Mouse (Mus musculus) thymus, postnatal 25 days (tissue): ENCODE results near the gene Sez6l.
"Not testable (repeated sequence)": the region's sequence is repeated elsewhere in the genome, so short reads cannot be mapped to it uniquely, and the experiment has no call there.

Experiments
- DNase-seq: peaks from one replicate; pipeline ENCODE4 v3.0.0; 2022

Gene Sez6l

DNA sequence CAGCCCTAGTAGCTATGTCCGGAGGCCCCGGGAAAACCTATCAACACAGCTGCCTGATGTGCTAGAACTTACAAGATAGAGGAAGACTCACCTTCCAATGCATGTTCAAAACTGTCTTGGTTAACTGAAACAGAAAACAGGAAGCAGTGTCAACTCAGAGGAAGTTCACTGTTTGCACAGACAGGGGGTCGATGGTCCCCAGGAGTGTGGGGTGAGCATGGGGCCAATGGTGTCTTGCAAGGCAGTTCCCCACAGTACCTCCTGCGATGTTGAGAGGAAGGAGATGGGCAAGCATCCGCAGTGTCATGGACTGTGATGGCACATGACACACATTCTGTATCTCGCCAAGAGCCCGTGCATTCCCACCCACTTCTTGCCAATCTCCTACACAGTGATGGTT, 150.3 kb downstream of the Sez6l start:
- DNase-seq = no peak

DNA sequence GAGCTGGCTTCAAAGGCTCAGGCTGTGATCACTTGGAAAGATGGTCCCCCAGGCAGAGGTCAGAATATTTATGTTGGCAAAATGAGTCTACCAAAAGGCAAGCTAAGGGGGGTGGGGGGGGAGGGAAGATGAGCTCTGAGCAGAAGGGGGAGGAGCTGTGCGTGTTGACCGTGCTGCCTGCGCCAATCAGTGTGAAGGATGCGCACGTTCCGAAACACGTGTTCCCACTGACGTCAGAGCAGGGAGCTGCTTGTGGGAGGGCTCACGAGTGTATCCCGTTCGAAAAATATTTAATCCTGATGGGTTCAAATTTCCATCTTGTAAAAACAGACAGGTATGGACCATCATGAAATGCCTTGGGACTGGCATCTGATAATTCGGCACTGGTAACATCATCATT, 157.4 kb downstream of the Sez6l start:
- DNase-seq = no peak

DNA sequence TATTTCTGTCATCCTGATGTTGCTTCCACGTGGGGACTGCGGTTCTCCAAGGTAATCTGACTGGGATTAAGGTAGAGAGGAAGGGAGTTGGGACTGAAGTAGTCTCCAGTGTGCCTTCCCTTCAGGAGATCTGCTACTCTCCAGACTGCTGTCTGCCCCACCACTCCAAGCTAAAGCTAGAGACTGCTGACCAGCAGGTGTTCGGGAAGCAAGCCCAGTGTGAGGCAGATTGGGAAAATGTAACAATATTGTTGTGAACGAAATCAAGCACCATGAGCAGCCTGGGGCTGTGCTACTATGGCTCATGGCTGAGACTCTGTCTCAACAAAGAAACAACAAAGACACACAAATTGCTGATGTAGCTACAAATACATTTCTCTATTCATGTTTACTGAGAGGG, 159.0 kb downstream of the Sez6l start:
- no peak for DNase-seq

DNA sequence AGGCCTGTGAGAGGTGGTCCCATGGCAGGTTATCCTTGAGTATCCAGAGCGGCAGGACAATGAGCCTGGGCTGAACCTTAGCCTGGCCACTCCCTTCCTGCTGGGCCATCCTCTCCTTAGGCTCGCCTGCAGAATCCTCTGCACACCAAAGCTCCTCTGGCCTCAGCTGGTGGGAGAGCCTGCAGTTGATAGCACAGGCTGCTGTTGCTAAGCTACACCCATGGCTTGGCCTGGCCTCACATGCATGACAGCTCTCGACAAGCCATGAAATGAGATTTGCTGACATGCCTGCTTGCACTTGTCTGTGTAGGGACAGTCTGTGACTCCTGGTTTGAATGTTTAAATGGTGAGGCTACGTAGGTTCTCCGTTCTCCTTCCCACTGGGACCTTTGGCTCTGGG, 160.3 kb downstream of the Sez6l start:
- DNase-seq = no peak

DNA sequence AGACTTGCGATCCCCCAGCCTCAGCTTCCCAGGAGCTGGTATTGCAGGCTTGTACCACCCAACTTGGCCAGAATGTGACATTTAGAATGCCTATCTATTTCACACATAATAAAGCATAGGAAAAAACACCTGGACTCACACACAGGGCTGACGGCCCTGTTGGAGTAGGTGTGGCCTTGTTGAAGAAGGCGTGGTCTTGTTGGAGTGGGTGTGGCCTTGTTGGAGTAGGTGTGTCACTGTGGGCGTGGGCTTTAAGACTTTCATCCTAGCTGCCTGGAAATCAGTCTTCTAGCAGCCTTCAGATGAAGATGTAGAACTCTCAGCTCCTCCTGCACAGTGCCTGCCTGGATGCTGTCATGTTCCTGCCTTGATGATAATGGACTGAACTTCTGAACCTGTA, 164.2 kb downstream of the Sez6l start:
- DNase-seq = not testable (repeated sequence)

DNA sequence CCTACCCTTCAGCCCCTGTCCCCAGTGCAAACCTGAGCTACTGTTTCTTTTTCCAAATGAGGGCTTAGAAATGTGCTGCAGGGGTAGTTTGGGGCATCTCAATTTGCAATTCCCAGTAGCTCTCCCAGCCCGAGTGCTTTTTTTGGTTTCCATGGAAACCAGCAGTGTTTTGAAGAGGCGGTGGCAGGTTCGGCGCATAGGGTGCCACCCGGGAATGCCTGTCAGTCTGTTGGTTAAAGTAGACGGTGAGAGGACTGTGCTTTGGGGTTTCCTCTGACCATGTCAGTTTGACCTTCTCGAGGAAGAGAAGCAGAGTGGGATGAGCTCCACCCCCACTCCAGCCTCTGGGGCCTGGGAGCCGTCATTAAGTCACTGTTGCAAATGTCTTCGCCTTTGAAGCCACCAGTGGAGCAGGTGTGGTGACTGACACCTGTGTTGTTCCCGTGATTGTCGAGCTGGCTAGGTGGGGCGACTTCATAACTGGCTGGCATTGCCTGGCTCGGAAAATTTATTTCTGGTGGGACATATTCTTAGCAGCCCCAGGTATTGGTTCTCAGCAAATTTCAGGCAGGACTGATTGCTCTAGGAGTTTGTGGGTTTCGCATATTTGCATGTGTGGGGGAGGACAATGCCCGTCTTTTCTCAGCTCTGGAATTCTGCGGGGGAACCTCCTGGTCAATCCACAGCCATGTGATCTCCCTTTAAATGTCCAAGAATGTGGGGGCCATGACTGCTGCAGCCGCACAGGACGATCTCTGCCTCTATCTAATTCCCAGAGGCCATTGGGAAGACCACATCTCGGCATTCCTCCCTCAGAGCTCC, 165.3 kb downstream of the Sez6l start:
- no peak for DNase-seq

DNA sequence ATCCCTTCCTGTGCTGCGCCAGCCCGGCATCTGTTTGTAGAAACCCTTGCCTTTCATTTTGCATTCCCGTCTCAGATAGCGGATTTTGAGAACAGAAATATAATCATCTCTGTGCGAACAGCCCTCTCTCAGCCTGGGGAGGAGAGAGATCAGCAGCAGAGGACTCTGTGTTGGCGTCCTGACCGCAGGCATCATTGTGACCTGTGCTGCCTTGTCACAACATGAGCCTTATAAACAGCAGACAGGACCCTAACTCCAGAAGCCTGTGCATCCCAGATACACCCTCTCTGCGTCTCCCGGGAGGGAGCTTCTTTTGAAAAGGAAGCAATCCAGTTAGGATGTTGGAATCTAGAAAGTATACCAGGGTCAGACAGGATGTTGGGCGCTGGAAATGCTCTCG, 165.9 kb downstream of the Sez6l start:
- DNase-seq = no peak

DNA sequence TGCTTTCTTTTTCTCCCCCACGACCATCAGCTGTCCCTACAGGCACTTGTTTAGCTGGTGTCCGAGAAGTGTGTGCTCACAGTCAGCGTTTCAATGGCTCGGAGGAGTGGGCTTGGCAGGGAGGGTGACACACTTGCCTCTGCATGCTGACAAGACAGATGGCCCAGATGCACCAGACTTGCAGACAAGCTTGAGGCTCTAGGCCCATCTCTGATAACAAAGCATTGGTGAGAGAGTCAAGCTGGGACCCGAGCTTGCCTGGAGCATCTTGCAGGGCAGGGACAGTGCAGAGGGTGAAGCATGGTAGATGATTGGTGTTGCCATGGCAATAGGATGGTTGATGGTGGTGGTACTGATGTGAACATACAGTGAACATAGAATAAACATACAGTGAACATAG, 167.7 kb downstream of the Sez6l start:
- DNase-seq = no peak

DNA sequence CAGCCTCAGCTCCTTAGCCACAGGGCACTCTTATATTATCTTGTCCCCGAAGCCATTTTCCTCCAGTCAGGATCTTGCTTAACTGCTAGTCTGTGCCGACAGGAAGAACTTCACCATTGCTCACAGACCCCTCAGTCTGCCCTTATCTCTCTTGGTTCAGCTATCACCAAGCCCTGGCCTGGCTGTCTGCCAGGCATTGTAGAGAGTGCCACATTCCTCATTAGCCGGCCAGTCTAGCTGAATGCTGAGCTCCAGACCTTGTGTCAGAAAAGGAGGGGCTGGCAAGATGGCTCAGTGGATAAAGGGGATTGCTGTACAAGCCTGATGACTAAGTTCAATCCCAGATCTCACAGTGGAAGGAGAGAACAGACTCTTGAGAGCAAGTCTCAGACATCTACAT, 171.0 kb downstream of the Sez6l start:
- DNase-seq = no peak

DNA sequence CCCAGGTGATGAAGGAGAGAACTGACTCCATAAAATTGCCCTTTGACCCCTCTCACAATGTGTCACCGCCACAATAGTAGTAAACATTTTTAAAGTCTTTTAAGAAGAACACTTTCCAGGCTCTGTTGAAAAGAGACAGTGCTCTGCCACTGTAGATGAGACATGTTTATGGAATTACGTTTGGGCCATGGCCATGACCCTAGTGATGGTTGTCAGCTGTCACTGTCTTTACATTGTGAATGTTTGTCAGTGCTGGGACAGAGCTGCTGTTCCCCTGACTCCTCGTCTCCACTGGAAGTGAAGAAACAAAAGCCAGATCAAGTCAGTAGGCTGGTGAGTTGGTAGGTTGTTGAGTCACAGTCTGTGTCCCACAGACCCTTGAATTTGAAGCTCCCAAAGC, 174.5 kb downstream of the Sez6l start:
- no peak for DNase-seq

DNA sequence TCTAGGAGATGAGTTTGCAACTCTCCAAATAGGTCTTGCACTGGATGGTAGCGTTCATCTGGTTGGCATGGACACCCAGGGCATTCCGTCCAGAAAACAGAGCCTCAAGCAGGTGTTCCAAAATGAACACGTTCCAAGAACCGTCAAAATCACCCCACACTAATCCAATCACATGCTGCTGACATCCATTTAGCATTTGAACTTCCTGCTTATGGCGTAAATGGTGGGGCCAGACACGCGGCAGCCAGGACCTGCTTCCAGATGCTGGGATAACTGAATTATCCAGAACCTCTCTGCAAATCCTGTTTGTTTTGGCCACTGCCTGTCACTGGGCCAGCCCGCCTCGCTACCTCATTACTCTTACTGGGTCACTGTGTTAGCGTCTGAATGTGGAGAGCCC, 177.7 kb downstream of the Sez6l start:
- no peak for DNase-seq

DNA sequence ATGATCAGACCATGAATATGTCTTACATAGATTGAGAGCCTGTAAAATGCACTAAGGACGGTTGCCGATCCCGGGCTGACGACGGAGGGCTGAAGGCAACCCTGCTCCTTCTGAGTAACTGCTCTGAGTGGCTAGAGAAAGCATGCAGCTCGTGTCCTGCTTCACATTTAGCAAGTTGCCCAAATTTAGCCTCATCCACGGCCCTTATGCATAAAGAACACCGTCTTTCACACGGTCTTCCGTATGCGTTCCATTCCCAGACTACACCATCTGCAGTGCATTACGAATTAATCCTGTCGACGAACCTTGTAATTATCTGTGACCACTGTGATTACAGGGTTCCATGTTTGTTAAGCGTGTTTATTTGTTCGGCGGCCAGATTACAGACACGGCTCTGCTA, 180.9 kb downstream of the Sez6l start:
- DNase-seq = no peak

DNA sequence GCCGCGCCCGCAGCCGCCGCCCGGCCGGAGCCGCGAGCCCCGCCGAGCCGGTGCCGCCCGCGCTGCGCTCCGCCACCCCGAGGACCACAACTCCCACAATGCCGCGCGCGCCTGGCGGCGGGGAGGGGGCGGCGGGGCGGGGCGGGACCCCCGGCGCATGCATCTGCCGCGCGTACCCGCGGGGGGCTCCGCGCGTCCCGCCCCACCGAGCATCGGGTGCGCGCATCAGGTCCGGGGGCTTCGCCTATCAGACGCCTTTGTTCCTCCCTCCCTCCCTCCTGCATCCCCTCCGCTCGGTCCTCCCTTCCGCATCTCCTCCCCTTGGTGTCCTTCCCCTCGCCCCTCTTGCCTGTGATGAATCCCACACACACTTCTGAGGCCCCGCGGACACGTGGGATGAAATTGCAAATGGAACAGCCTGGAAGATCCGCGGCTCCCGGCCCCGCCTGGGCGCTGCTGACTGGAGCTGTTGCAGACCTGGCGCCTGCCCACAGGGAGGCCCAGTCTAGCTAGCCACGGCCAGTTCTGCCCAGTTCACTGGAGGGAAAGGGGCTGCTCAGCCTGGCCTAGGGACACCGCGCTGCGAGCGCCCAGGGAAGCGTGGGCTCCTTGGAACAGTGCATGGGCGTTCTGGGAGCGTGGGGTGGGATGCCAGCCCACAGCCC, 182.1 kb downstream of the Sez6l start, which contains the start of gene Asphd2:
Gene Asphd2, minus strand, starts transcription at position 88 of the 665 bp plus-strand sequence.
- DNase-seq = no peak

DNA sequence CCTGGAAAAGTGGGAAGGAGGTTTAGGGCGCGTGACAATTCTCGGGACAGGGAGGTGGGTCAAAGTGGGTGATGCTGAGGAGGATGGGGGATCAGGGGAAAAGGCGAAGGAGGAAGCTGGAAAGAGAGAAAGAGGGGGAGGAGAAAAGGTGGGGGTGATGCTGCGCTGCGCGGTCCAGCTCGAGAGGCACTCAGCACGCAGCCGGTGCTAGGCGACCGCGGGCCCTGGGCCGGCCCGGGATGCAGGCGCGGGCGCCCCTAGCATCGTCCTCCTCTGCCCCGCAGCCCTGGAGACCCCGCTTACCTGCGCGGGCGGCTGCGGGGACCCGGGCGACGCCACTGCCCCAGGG, 182.6 kb downstream of the Sez6l start:
- DNase-seq = no peak

DNA sequence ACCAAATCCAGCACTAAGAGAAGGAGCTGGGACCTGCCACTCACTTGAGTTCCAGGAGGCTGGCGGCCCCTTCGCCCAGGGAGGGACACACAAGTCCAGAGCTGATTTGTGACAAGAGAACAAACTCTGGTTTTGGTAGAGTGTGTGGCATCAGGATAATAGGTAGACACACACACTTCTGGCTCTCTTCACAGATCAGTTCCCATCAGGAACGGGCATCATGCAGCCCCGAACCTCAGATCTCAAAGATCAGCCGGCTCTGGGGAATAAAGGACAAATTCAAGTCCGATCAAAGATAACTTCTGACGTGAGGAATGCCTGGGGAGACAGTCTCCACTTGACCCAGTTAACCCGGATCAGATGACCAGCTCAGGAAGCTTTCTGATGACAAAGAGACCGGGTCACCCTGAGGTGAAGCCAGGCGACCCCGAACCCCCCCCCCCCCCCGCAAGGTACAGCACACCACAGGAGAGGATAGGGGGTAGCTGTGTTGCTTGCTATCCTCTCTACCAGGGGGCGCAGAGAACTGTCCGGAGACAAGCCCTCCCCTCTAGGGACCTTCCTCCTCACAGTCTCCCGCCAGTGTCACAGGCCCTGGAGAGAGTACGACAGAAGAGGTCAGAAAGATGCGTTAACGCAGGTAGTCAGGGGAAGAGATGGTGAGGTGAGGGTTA, 183.1 kb downstream of the Sez6l start:
- no peak for DNase-seq

DNA sequence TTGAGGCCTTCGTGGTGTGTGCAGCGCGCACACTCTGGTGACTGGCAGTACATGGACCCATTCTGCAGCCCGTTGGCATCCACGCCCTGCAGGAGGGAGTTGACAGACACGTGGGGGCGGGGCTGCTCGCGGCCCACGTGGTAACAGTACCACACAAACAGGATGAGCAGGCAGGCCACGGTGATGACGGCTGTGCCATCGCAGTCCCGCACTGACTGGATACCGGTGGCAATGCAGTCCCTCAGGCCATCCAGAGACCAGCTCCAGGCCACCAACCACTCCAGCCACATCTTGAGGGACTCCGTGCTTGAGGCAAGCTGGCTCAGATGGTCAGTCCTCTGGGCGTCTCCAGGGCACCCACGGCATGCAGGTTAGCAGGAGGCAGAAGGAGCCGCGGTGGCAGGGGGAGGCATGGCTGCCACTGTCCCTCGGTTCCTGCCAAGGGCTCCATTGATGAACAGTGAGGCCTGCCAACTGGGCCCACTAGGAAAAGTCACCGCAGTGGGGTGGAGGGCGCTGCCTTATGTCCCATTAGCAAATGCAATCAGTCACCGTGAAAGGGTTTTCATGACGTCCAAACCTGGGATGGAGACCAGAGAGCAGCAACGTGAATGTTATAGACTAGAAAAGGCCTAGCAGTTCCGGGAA, 185.2 kb downstream of the Sez6l start:
- DNase-seq = no peak

DNA sequence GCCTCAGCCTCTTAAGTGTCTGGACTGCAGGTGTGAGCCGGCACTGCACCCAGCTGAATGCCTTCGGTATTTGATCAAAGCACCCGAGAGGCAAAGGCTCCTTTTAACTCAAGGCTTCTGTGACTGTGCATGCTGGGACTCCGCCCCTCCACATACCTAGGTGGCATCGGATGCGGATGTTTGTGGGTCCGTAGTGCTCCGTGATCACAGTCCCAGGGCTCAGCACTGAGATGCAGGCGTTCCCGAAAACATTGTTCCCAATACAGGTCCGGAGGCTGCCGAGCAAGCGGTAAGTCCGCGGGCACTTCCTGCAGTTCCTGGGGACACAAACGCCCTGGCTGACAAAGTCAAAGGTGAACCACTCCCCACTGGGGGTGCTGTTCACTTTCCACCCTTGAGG, 186.0 kb downstream of the Sez6l start:
- no peak for DNase-seq

DNA sequence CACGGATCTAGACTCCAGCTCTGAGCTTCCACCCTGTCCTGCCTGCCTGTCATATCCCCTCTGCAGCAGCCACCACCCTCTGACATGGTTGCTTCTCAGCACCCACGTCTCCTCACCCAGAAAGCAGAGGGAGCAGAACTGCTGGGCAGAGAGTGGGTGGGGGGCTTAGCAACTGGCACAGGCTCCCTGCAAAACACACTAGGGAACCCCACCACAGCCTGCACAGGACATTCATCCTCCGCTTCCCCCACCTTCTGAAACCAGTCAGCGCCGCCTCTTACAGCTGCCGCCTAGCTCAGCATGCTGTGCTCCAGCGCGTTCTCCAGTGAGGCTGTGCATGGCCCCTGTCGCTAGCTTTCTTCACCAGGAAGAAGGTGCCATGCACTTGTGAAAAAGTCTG, 187.6 kb downstream of the Sez6l start:
- DNase-seq = no peak

DNA sequence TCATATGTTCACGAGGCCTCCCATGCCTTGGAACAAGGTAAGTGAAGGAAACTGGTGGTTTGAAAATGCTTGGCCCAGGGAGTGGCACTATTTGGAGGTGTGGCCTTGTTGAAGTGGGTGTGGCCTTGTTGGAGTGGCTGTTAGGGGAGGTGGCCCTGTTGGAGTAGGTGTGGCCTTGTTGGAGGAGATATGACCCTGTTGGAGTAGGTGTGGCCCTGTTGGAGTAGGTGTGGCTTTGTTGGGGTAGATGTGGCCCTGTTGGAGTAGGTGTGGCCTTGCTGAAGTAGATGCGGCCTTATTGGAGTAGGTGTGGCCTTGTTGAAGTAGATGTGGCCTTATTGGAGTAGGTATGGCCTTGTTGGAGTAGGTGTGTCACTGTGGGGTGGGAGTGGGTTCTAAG, 191.0 kb downstream of the Sez6l start:
- no peak for DNase-seq

DNA sequence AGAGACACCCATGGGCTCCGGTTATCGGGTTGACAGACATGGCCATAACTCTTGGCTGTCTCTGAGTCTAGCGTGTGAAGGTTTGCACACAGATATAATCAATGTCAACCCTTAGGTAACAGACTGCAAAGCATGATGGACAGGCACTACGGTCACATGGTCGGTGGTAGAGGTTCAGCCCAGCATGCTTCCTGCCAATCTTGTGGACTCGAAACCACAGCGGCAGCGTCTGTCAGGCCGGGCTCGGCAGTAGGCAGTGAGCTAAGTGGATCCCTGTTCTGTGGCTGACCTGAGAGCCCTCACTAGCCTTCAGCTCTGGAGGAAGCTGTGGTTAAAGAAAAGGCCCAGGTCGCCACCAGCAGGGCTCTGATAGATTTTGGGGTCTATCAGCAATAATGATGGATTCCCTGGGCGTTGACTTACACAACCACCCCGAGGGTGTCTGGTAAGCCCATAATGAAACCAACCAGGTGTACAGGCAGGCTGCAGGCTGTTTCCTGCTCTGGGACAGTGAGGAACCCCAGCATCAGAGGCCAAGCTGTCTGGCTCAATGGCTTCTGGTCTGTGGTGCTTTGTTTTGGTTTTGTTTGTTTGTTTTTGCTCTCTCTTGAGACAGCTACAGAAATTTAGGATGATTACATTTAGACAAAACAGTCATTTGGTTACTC, 192.0 kb downstream of the Sez6l start:
- DNase-seq = no peak

DNA sequence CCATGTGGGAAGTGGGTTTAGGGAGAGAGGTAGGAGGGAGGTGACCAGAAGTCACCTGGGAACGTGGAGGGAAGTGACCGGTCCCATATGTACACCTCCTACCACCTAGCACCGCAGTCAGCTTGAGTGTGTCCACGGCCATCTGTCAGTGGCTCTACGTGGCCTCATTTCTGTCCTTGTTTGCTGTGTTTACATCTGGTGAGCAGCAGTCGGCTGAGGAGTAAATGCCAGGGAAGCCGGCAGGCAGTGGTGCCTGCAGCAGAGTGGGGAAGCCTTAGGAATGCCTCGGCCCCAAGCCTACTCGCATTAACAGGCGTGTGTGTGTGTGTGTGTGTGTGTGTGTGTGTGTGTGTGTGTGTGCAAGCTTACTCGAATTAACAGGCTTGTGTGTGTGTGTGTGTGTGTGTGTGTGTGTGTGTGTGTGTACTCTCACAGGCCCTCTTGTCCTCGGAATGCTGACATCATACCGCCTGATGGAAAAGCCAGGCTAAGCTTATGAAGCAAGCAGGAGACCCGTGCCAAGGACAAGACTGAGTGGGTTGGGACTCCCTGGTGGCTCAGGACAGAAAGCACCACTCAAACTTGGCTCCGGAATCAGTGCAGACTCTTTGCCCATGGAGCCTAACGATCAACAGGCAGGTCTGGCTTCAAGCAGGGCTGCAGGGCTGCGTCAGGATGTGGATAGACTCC, 194.2 kb downstream of the Sez6l start:
- no peak for DNase-seq

DNA sequence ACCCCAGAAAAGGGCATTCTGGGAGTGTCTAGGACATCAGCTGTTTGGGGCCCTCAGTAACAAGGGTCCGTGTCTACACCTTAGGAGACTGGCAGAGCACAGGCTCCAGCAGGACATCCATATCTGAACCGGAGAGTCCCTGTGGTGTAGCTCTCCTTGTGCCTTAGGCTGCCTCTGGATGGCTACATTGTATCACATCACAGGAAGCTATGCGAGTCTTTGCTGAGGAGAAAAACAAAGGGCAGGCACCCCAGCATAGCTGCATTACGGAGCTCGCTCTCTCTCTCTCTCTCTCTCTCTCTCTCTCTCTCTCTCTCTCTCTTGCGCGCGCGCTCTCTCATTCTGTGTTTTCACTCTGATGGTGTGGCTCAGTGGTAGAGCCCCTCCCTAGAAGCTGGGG, 194.9 kb downstream of the Sez6l start:
- DNase-seq = no peak

DNA sequence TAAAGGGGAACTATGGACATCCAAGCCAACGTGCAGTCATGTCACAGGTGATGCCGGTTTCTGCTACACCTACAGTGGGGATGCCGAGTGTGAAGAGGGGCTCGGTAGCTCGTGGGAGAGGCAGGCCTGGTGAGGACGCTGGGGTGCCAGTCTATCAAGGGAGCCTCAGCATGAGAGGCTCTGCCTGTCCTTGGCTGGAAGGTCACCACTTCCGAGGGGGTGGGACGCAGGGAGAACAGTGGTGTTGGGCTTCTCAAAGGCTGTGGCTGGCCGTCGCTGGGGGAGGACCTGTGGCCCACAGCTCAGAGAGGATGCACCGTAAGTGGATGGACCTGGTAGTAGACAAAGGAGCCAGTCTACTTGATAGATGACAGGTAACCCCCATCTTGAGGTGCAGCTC, 195.8 kb downstream of the Sez6l start:
- DNase-seq = no peak
